Mouse (Mus musculus) liver, adult (tissue): Measurements from ENCODE around the gene Apbb2.

Experiments used
- GATA4 ChIP-seq: IDR thresholded peaks from 2 replicates; pipeline ENCODE4 v1.6.1; 2014; ENCODE audit warnings: mild to moderate bottlenecking, low read length; ENCODE audit not compliant: insufficient replicate concordance

Gene Apbb2

DNA sequence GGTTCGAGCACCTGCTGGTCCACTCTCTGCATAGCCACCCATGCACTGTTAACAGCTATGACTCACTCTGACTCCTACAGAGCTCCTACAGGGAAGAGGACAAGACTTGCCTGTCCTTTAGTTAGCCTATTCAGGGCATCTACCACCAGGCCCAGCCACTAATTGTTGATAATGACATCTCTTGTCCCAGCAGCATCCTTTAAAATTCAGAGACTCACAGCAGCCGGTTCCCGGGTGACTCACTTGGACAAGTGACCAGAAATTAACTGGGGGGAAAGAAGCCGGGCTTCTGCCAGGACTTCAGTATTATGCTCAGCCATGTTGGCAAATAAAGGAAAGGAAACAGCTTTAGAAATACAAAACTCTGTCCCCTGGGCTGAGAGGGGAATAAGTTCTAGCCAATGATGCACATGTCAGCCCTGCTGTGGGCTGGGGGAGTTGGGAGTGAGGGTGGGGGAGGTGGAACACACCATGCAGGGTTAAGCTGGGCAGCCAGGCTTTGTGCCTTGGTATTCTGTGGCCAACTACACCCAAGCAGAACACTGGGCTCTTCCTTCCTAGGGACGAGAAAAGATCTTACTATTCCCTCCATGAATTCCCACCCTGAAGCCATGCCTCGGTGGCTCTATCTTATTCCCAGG lies 233.7 kb downstream of the Apbb2 start:
- no peak for TF ChIP-seq GATA4

DNA sequence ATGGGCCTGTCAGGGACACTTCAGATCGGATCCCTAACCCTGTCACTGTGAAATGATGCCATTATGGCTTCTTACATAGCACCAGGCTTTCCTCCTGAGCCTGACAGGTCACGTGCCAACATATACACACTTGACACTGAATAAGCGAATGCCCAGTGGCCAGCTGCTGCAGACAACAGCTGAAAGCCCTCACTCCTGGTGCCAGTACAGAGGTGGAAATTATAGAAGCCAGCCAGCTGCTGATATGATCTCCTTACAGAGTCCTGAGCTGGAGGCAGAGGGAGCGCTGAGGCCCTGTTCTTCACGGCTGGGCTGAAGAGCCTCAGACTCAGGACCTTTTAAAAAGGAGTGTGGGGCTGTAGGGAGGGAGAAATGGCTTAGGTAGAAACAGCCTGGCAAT lies 234.5 kb downstream of the Apbb2 start:
- TF ChIP-seq GATA4 = no peak

DNA sequence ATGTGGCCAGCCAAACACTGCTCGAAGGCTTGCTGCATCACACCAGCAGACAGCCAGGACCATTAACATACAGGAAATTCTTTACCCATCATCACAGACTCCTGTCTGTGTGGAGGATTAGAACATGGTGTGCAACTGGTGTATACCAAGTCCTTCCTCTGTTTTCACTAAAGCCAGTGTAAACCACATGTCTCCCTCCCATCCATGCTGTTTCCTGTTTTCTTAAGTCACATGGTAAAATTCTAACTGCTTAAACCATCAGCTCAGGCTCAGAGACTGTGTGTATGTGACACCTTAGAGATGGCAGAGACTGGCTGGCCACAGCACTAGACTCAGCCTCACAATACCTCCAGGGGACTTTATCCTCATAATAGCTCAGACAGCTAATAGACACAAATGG lies 236.5 kb downstream of the Apbb2 start:
- no peak for TF ChIP-seq GATA4

DNA sequence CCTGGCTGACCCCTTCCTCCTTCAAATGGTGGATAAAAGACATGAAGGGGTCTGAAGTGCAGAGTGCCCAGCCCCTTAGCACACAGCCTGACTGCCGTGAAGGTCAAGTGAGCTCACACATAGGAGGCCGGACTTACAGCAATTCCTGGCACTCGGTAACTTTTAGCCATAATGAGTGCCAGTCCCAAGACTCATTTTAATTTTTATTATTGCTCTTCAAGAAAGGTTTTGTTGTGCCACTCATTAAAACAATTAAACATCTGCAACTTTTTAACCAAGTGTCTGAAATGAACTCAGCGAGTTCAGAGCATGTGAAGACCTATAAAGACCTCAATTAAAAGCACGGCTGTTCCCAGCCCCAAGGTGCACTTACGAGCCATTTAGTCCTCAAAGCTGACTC lies 239.6 kb downstream of the Apbb2 start:
- no peak for TF ChIP-seq GATA4

- TF ChIP-seq GATA4 = no peak
These were observed 241.9 kb downstream of the Apbb2 start for GRCm38 (mm10) chr5:66376589-66377270.

GRCm38 (mm10) chr5:66374413-66374812 lies 244.2 kb downstream of the Apbb2 start:
- no peak for TF ChIP-seq GATA4

- no peak for TF ChIP-seq GATA4
These were observed 244.9 kb downstream of the Apbb2 start for GRCm38 (mm10) chr5:66373515-66374164.

DNA sequence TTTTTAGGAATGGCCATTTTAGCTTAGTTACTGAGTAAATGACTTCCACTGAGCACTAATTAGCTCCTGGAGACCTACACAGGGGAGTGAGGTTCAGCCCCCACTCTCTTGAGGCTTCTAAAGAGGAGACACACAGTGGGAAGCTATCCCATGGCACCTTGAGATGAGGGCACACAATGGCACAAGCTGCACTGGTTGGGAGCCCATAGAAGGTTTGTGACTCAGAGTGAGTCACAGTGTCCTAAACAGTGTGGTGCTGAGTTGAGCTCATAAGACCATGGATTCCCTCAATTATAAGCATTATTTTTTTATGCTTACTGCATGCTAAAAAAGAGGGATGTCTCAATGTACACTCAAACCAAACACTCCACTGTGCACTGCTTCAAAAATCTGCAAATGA lies 247.5 kb downstream of the Apbb2 start:
- no peak for TF ChIP-seq GATA4

DNA sequence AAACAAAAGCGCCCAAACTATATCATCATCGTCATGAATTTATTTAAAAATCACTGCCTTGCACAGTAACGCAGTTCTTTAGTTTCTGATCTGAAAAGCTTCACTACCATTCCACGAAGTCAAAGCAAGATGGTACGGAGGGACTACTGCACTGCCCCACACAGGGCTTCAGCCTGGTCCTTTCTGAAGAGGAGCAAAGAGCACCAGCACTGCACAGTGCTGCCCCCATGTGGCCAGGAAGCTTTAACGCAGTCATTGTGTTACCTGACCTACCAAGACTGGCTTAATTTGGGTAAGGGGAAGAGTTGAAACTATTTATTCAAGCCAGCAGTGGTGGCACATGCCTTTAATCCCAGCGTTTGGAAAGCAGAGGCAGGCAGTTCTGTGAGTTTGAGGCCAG lies 249.6 kb downstream of the Apbb2 start:
- TF ChIP-seq GATA4 = no peak

GRCm38 (mm10) chr5:66367641-66368040 lies 250.9 kb downstream of the Apbb2 start:
- TF ChIP-seq GATA4 = no peak

DNA sequence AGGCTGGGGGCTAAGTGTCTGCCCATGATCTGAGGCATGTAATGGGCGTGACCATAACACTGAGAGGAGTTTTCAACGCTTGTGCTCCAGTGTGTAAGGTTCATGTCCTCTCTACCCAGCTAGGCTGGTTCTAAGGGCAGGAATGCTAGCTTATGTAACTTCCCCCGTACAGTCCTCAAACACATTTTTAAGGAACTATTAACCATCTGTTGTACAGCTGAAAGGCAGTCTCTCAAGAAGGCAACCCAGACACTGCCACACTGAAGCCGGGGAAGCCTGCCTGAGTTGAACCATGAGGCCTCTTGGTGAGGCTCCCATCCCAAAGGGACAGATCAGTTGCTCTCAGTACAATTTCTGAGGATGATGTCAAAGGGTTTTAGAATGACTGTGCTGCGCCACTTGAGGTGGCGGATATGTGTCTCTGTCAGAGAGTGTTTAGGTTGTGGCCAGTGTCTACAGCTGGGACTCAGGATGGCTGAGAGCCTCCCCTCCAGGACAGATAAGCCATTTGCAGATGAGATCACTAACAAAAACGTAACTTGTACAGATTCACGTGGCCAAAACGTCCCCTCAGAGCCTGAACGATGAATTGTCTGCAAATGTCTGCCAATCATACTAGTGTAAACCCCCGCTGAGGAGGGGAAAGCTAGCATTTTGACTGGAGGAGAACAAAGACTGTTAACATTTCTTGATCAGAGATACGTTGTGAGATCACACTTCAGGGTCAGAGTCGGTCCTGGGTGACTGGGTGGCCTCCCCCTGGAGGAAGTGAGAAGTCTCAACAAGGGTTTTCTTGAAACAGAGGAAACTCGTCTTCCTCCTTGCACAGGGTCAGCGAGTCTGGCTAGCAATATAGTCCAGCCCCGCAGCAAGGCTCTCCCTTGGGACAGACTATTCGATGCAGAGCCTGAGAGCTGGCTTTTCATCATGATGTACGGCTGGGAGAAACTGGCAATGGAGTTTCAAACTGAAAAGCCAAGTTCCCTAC lies 255.0 kb downstream of the Apbb2 start:
- no peak for TF ChIP-seq GATA4

- TF ChIP-seq GATA4 = no peak
These were observed 257.8 kb downstream of the Apbb2 start for GRCm38 (mm10) chr5:66360739-66361138.

DNA sequence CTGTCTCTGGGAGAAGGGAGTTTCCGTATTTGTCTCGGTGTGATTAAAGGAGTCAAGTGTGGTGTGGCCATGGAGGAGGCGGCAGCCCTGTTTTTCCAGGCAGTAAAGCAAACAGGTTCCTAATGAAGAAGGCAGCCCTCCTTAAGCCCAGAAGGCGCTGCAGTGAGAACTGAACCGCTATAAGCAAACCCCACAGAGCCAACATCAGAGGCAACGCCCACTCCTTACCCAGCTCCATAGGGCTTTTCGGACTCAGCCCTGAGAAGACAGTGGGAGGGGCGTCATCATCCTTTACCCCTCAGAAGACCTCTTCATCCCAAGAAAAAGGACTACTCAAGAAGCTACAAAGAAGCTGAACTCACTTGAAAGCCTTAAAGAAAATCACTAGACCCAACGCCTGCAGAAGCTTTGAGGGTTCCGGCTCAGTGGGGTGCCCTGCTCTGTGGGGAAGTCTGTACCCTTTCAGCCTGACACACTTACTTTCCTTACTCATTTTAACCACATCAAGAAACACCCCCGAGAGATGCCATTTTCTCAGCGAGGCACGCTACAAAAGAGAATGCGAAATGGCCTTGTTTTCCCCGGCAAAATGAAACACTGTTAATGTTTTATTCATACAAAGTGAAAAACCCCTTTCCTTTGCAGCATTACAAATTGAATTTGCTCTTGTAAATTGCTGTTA lies 258.7 kb downstream of the Apbb2 start:
- TF ChIP-seq GATA4 = no peak

- TF ChIP-seq GATA4 = no peak
These were observed 263.4 kb downstream of the Apbb2 start for GRCm38 (mm10) chr5:66355147-66355546.

GRCm38 (mm10) chr5:66353876-66354275 lies 264.7 kb downstream of the Apbb2 start:
- TF ChIP-seq GATA4 = no peak
